Mouse (Mus musculus) frontal cortex, adult (tissue): ENCODE data around the gene Cd44.
A peak's percentile ranks its signal among the peaks of the same experiment; 100 is the strongest.

Source experiments
- ATAC-seq: cut with Nextera tagmentation; 2 replicates; pipeline ENCODE4 v1.9.2; 2017; ENCODE audit warnings: mild to moderate bottlenecking, moderate library complexity, mixed read lengths; ENCODE audit not compliant: low TSS enrichment

Gene Cd44

DNA sequence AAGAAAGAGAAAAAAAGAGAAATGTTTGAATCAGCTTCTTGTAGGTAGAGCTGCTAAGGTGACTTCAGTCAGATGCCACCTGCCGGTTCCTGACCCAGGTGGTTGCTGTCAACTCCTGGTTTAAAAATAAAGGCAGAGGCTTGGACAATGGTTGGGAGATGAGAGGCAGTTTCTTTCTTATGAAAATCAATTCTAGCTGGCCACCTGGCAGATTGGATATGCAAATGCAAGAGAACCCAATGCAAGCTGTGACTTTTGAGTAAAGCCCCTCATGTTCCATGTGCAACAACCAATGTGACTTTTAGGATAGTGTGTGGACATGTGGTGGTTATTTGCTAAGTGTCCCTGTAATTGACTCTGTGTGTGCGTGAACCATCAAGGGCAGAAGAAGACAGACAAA lies 33.0 kb downstream of the Cd44 start:
- ATAC-seq = no peak

DNA sequence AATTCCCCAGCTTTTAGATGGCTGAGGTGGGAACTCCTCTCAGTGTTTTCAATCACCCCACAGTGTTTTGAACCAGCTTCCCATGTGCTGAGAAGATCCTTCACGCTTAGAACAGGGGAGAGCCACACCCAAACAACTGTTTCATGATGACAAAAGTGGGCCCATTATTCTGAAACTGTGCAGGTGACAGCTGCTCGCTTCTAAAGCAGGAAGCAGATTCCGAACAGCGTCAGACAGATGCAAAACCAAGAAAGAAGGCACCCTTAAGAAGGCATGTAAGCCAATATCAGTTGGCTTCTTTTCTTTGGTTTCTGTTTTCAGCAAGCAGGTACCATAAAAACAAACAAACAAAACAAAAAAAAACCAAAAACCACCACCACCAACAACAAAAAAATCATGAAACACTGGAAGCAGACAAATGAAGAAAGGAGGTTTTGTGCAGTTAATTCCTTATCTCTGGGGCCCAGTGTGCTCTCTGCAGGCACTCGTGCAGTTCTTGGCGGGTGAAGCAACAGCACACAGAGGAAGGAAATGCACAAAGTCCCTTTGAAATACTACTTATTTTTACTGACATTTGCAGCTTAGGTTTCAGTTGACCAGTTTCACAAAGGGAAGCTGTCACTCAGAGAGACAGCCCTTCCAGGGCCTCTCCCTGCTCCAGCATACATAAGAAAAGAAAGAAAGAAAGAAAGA lies 33.9 kb downstream of the Cd44 start:
- ATAC-seq = no peak

DNA sequence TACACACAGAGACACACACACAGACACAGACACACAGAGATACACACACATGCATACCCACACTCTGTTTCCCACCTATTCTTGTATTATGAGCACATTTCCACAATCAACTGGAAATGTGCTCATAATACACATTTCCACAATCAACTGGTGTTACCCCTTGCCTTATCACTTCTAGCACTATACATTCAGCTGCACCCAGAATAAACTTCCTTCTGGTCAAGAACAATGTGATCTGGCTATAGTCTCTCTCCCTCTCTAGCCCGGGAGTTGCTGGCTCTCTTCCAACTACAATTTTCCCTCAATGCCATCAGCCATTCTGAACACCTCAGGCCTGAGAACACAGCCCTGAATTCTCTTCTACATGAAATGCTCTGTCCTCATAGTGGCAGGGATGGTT lies 34.9 kb downstream of the Cd44 start:
- no peak for ATAC-seq

DNA sequence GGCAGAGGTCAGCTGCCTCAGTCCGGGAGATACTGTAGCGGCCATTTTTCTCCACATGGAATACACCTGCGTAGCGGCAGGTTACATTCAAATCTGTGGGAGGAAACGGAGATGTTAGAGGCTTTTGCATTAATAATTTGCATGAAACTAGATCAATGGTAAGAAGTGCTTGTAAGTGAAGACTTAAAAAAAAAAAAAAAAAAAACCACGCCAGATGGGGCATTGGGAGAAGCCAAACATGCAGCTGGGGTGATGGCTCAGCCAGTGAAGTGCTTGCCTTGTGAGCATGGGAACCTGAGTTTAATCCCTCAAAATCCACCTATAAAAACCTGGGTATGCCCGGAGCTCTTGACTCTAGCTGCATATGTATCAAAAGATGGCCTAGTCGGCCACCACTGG lies 36.1 kb downstream of the Cd44 start:
- ATAC-seq = no peak

DNA sequence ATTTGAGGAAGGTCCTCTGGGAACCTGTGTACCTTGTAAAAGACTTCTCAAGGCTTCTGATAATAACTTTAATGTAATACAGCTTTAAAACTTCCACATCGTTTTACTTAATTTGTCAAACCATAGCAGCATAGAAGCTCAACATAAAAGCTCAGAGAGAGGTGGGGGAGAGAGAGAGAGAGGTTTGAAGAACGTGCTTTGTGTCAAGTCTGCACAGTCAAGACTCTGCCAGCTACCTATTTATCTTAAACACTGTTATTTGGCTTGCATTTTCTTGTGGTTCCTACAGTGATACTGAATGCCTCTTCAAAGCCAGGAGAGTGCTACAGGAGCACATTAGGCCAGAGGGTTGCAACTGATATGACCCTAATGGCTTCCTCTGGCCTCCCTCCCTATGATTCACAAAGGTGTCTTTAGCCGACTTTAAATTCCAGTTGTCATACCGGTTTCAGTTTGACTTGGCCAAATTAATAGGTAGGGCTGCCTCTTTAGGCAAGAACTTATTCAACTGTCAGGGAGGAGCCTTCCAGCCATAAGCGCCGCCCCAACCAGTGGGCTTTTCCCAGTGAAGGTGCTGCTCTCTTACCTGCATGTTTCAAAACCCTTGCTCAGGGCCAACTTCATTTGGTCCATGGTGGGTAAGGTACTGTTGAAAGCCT lies 36.6 kb downstream of the Cd44 start:
- ATAC-seq = no peak

DNA sequence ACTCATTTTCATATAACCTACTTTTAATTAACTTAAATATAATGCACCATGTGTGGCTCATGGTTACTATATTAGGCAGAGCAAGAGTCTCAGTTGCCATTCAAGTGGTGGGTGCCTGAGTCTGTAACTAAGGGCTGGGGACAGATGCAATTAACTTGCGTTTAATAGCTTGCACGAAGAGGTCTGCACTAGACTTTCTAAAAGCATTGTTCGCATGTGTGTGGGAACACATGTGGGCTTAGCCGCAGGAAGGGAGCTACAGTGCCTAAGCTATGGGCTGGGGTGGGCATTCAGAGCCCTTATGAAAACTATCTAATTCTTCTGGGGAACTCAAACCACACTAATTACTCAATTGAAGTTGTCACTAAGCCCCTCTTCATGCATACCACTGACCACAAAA lies 37.4 kb downstream of the Cd44 start:
- ATAC-seq = peak; percentile 44

GRCm38 (mm10) chr2:102863583-102863982 lies 37.9 kb downstream of the Cd44 start:
- no peak; the same call in 1 of the 2 replicates for ATAC-seq

DNA sequence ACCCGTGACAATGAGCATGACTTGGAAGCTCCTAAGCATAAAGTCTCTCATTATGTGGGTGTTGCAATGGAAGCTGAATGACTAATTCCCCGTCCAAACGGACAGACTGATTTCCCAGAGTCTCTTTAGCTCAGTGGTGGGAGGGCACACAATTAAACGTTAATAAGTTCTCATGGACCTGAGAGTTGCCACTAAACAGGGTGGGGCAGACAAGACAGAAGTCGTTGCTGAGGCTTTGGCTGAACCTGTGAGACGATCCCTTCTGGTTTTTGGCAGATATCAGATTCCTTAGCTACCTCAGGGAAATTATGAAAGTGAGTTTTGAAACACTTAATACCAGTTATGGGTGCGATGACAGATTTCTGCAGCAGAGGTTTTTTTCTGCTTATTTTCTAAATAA lies 38.8 kb downstream of the Cd44 start:
- no peak for ATAC-seq

DNA sequence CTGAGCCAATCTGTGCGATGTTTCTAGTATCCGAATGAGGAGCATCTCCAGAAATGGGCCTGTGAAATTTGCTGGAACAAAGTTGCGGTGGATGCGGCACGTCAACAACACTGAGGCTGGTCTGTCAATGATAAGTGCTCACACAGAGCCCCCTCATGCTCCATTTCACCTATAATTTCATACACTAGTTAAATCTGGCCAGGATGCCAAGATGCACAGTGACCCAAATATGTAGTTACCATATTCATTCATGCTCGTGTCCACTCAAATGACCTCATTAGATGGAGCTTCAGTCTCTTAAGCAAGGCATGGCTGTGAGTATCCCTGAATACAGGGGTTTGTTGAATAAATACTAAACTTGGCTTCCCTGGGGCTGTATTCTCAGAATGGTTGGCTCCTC lies 43.2 kb downstream of the Cd44 start:
- no peak for ATAC-seq

GRCm38 (mm10) chr2:102853297-102853696 lies 48.2 kb downstream of the Cd44 start:
- ATAC-seq = no peak

DNA sequence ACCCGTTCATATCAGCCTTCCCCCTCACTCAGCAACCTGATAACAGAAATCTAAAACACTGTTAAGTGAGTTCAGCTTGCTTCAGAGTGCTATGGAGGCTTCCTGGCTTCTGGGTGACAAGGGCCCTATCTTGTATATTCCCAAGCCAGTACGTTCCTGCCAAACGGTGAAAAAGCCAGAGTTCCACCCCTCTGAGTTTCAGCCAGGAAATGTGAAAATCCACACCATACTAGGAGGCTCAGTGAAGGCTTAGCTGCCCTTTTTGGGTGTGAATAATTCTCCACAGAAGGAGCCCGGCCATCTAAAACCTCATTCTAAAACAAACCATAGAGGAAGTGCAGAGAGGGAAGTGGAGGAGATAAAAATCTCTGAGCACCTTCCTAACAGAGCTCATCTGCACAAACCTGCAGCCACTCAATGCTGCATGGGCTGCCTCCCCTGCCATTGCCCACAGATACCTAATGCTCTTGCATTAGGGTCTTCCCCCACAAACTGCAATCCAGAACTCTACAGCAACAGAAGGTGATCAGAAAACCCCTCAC lies 49.5 kb downstream of the Cd44 start:
- no peak for ATAC-seq

GRCm38 (mm10) chr2:102850026-102850425 lies 51.4 kb downstream of the Cd44 start:
- peak; percentile 41; the same call in 1 of the 2 replicates for ATAC-seq

- ATAC-seq = no peak
Measured at GRCm38 (mm10) chr2:102848811-102849433, 52.5 kb downstream of the Cd44 start.

- no peak for ATAC-seq
Measured at GRCm38 (mm10) chr2:102841231-102841630, 60.2 kb downstream of the Cd44 start.

DNA sequence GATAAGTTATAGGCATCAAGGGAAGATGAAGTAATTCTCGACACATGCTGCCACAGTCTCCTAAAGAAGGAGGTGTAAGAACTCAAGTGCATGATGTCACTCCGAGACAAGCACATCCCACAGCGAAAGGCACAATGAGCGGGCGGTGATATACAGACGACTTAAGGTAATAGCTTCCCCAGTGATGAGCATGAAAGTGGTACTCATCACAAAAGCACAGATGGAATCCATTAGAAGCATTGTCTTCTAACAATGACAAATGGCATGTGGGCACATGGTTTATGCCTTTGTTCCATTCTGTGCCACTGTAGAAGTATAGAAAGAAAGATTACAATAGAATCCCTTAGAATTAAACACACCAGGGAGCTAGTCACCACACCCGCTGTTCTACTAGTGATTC lies 63.3 kb downstream of the Cd44 start:
- 0 out of 2 replicates have a peak, but pooled peaks have one; percentile 23 for ATAC-seq

- peak; percentile 77 for ATAC-seq
Measured at GRCm38 (mm10) chr2:102831547-102831946, 69.9 kb downstream of the Cd44 start.

- ATAC-seq = no peak
Measured at GRCm38 (mm10) chr2:102829201-102829600, 72.3 kb downstream of the Cd44 start.

DNA sequence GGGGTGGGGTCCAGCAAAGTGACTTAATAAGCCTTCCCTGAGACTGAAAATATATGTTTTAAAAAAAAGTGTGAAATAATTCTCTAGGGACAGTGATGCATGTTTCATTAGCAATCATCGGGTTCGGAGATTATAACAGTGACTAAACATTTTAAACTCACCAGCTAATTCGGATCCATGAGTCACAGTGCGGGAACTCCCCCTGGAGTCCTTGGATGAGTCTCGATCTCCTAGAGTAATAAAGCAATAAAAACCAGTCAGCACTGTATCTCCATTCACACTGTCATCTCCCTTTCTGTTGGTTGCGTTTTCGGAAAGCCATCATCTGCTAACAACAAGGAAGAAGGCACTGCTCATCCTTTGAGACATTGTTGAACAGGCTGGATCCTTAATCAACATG lies 73.1 kb downstream of the Cd44 start:
- no peak for ATAC-seq

GRCm38 (mm10) chr2:102827841-102828240 lies 73.6 kb downstream of the Cd44 start:
- ATAC-seq = no peak

DNA sequence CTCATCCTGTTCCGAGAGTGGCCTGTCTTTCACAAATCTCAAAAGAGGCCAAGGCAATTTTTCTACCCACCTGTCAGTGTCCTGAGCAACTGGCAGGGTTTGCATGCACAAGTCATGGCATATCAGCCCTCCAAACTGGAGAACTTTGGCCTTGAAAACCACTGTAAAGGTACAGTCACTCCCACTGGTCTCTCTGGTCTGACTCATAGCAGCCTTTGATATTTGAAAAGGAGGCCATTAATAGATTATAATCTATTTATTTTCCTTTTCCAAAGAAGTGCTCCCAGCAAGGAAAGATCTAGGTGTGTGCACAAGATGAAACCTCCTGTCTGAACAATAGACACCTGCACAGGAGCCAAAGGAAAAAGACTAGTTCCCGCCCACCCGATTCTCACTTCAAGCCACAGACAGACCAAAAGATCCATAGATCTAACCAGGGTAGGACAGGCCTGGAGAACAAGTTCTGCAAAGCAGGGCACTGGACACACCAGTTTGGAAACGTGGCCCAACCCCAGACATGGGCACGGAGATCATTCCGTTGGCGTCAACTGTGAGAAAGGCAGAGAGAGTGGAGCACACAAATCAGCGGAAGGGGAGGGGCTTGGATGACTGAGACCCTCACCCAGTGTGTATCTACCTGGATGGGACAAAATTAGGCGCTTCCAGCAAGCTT lies 75.4 kb downstream of the Cd44 start:
- ATAC-seq = no peak

- peak; percentile 73 for ATAC-seq
Measured at GRCm38 (mm10) chr2:102822036-102822435, 79.4 kb downstream of the Cd44 start.

- ATAC-seq = no peak
Measured at GRCm38 (mm10) chr2:102820790-102821189, 80.7 kb downstream of the Cd44 start.
